Mouse (Mus musculus) kidney, embryonic 15.5 days (tissue): Measurements from ENCODE around the gene Gja10. TPM values are rescaled to one million over a fixed set of nuclear protein-coding genes. Genes with fewer than 3 reads are reported as not detected.

Source experiments
- ATAC-seq: fragments of 200-750 bp; cut with Nextera tagmentation; replicated peaks from 2 replicates; pipeline ENCODE4 v1.8.0; 2017; ENCODE audit warnings: moderate TSS enrichment; ENCODE audit not compliant: low FRiP score
- H3K27ac ChIP-seq: fragments of 300-500 bp; sonication (generic); 2 replicates; pipeline ENCODE4 v1.5.1; 2015; ENCODE audit warnings: mild to moderate bottlenecking, inconsistent platforms
- H3K27me3 ChIP-seq: fragments of 300-500 bp; sonication (generic); 2 replicates; pipeline ENCODE4 v1.6.1; 2015; ENCODE audit warnings: inconsistent platforms
- H3K36me3 ChIP-seq: fragments of 300-500 bp; sonication (generic); 2 replicates; pipeline ENCODE4 v1.6.1; 2015; ENCODE audit warnings: inconsistent platforms
- H3K4me1 ChIP-seq: fragments of 300-500 bp; sonication (generic); 2 replicates; pipeline ENCODE4 v1.6.1; 2015; ENCODE audit warnings: inconsistent platforms
- H3K4me2 ChIP-seq: fragments of 300-500 bp; sonication (generic); 2 replicates; pipeline ENCODE4 v1.6.1; 2015; ENCODE audit warnings: moderate library complexity, mild to moderate bottlenecking, inconsistent platforms
- H3K4me3 ChIP-seq: fragments of 300-500 bp; sonication (generic); replicated peaks from 2 replicates; pipeline ENCODE4 v1.5.1; 2015; ENCODE audit warnings: mild to moderate bottlenecking, inconsistent platforms
- H3K9ac ChIP-seq: fragments of 300-500 bp; sonication (generic); 2 replicates; pipeline ENCODE4 v1.6.1; 2015; ENCODE audit warnings: mild to moderate bottlenecking, inconsistent platforms
- H3K9me3 ChIP-seq: fragments of 300-500 bp; sonication (generic); replicated peaks from 2 replicates; pipeline ENCODE4 v1.6.1; 2016; ENCODE audit warnings: inconsistent platforms
- WGBS: fragments of 180-500 bp; shearing (Covaris S2); methylation state at CpG from one replicate; pipeline ENCODE4 v1.1.7; 2015; ENCODE audit warnings: mixed read lengths; 5-methylcytosine and 5-hydroxymethylcytosine counted together
- polyA plus RNA-seq: library from polyadenylated mRNA; unstranded; fragments of >200 nt; fragmentation: Nextera tagmentation; extraction: Ambion mirVana; gene quantifications from 2 replicates; pipeline ENCODE4 v1.2.1, GENCODE M21; 2015

Gja10 gene
- 0.09 TPM in 1 of 2 replicates, not detected in the other for polyA plus RNA-seq

- 64% methylated on average over 3 of the region's 3 CpGs for WGBS
- no peak within 1 kb of the TSS for H3K27ac ChIP-seq
Observed at GRCm38 (mm10) chr4:32602660-32603059, at the start of gene Gja10. Gja10 (minus strand) TSS chr4:32602760.

GRCm38 (mm10) chr4:32651669-32652068 is 49.1 kb upstream of the Gja10 start:
- no peak overlapping the region for H3K4me2 ChIP-seq
- WGBS = 83% methylated on average over 5 of the region's 5 CpGs
- H3K9me3 ChIP-seq = no peaks in the 10 kb centered on the region
- H3K27ac ChIP-seq = no peak overlapping the region
- H3K9ac ChIP-seq = no peak overlapping the region
- H3K27me3 ChIP-seq = no peaks in the 10 kb centered on the region
- H3K4me1 ChIP-seq = 0 out of 2 replicates have a peak, but pooled peaks cover 4% of the 10 kb centered on the region
- no peak overlapping the region for H3K4me3 ChIP-seq
- no peak for ATAC-seq
- peaks cover 60% of the 10 kb centered on the region for H3K36me3 ChIP-seq

More at GRCm38 (mm10) chr4:32602660-32603059, at the start of gene Gja10:
- no peak within 1 kb of the TSS for H3K4me3 ChIP-seq
- no peaks in the 10 kb centered on the region for H3K36me3 ChIP-seq
- H3K27me3 ChIP-seq = peaks cover 5% of the 10 kb centered on the region; the same call in 1 of the 2 replicates
- no peak within 1 kb of the TSS for H3K4me2 ChIP-seq
- no peak within 1 kb of the TSS for H3K9ac ChIP-seq
- no peaks in the 10 kb centered on the region for H3K4me1 ChIP-seq
- H3K9me3 ChIP-seq = no peaks in the 10 kb centered on the region
- no peak for ATAC-seq

GRCm38 (mm10) chr4:32621637-32622036 is 19.1 kb upstream of the Gja10 start:
- peaks cover 12% of the 10 kb centered on the region for H3K4me1 ChIP-seq
- no peaks in the 10 kb centered on the region for H3K9me3 ChIP-seq
- H3K4me3 ChIP-seq = no peak overlapping the region
- H3K4me2 ChIP-seq = no peak overlapping the region
- H3K27me3 ChIP-seq = no peaks in the 10 kb centered on the region
- no peak overlapping the region for H3K9ac ChIP-seq
- ATAC-seq = no peak
- H3K36me3 ChIP-seq = peaks cover 20% of the 10 kb centered on the region
- H3K27ac ChIP-seq = no peak overlapping the region

DNA sequence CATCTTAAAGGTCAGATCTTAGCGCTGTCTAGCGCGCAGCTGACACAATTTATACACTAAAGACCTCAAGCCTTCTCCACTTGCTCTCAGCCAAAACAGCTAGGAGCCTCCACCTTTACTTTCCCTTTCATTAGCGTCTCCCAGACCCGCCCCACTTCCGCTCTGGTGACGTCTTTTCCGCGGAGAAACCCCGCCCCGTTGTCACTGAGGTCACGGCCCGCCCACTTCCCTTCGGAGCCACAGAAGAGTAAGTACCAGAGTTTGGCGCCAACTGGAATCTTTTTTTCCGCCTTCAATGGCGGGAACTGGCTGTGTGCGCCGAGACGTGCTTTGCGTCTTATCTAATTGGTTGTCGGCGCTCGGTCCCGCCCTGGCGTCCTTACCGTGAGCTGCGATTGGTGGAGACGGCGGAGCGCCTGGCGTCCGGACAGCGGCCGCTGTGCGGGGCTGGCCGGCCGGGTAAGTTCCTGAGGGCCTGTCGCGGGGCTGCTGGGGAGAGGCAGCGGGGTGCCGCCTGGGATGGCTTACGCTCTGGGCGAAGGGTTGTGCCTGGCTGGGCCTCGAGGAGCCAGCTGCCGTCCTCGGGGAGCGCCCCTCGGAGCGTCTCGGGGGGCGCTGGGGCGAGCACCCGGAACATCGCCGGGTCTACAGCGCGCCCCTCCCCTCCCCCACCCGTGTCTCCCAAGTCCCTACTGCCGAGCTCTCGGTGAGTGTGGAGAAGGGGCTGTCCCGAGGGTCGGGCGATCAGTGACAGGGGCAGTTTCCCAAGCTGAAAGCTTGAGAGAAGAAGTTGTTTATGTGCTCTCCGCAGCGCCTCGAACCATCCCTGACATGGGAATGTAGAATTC is 12.7 kb upstream of the Gja10 start, which contains the start of gene Casp8ap2:
Gene Casp8ap2 (plus strand): TSS at position 418 of the 848 bp plus-strand sequence.
- Histone ChIP-seq H3K27ac (peak within 1 kb of the TSS; percentile 90), H3K9me3 (no peaks in the 10 kb centered on the region), H3K36me3 (0 out of 2 replicates have a peak, but pooled peaks cover 7% of the 10 kb centered on the region), H3K27me3 (no peaks in the 10 kb centered on the region), H3K4me1 (peaks cover 21% of the 10 kb centered on the region), H3K9ac (peak within 1 kb of the TSS; percentile 92), H3K4me3 (peak within 1 kb of the TSS; percentile 96), H3K4me2 (peak within 1 kb of the TSS; percentile 71)
- under 1% methylated on average over 67 of the region's 67 CpGs for WGBS
- peak; percentile 100 for ATAC-seq

DNA sequence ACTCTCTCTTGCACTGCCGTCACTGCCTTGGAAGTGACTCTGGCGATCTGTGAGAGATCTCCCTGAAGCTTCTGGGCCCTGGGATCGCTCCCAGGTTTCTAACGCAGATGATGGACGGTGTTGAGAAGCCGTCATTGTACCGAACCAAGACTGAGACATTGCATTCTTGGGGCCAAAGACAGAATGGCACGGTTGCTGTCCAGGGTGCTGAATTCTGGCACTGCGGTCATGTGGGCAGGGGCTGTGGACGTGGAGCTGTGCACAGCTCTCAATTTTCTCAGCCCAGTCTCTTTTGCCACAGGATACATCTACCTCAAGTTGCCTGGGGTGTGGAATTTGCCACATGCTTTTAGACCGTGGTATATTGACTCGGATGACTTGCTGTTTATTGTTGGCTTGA is 1.4 kb downstream of the Gja10 start:
- Histone ChIP-seq H3K27ac (no peak overlapping the region), H3K4me2 (no peak overlapping the region), H3K9me3 (no peaks in the 10 kb centered on the region), H3K27me3 (no peaks in the 10 kb centered on the region), H3K36me3 (no peaks in the 10 kb centered on the region), H3K4me3 (no peak overlapping the region), H3K4me1 (no peaks in the 10 kb centered on the region), H3K9ac (no peak overlapping the region)
- 25% methylated on average over 12 of the region's 12 CpGs for whole genome bisulfite sequencing
- ATAC-seq = no peak

DNA sequence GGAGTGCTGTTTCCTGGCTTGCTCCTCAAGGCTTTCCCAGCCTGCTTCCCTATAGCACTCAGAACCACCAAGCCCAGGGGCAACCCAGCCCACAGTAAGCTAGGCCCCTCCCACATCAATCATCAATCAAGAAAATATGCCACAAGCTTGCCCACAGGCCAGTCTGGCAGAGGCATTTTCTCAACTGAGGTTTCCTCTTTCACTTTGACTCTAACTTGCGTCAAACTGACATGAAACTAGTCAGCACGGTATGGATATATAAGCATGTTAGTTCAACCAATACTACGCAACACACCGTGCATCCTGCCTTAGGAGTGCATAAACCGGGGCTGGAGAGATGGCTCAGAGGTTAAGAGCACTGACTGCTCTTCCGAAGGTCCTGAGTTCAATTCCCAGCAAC is 14.3 kb downstream of the Gja10 start:
- H3K36me3 ChIP-seq = no peaks in the 10 kb centered on the region
- H3K27ac ChIP-seq = no peak overlapping the region
- H3K27me3 ChIP-seq = no peaks in the 10 kb centered on the region
- ATAC-seq = no peak
- H3K4me2 ChIP-seq = no peak overlapping the region
- no peak overlapping the region for H3K9ac ChIP-seq
- no peak overlapping the region for H3K4me3 ChIP-seq
- H3K4me1 ChIP-seq = no peaks in the 10 kb centered on the region
- WGBS = 84% methylated on average over 6 of the region's 6 CpGs
- no peaks in the 10 kb centered on the region for H3K9me3 ChIP-seq

DNA sequence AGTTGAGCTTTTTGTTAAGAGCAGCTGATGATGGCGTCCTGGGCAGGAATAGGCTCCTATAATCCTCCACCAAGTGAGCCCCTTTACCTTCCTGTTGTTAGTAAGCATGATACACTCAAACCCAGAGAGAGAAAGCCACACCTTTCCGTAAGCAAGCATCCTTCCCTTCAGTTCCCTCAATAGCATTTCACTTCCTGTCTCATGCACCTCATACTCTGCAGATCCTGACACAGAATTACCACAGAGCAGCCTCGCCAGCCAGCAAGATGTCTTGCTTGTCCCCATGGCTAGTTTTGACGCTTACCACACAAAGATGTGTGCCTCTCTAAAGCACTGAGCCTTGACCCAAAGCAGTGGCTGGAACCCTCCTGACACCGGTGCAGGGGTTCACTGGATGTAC is 15.0 kb downstream of the Gja10 start:
- ATAC-seq = no peak
- no peak overlapping the region for H3K27ac ChIP-seq
- H3K9ac ChIP-seq = no peak overlapping the region
- H3K27me3 ChIP-seq = no peaks in the 10 kb centered on the region
- H3K9me3 ChIP-seq = no peaks in the 10 kb centered on the region
- H3K4me2 ChIP-seq = no peak overlapping the region
- no peak overlapping the region for H3K4me3 ChIP-seq
- H3K36me3 ChIP-seq = no peaks in the 10 kb centered on the region
- 83% methylated on average over 5 of the region's 5 CpGs for WGBS
- no peaks in the 10 kb centered on the region for H3K4me1 ChIP-seq

DNA sequence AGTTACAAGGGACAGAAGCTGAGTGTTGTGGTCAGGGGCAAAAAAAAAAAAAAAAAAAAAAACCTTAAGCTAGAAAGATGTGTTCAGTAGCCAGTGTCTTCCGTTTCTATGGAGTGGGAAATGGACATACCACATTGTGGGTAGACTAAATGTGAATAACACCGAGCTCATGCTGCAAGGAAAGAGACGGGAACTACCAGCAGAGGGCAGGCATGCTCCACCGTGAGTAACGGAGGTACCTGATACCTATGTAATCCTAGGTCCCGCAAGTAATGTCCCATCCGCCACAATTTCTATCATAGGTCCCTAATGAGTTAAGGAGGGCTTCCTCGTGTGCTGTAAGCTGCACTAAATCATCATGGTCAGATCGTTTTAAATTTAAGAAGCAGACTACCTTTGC is 16.0 kb downstream of the Gja10 start:
- 11% methylated on average over 9 of the region's 9 CpGs for WGBS

DNA sequence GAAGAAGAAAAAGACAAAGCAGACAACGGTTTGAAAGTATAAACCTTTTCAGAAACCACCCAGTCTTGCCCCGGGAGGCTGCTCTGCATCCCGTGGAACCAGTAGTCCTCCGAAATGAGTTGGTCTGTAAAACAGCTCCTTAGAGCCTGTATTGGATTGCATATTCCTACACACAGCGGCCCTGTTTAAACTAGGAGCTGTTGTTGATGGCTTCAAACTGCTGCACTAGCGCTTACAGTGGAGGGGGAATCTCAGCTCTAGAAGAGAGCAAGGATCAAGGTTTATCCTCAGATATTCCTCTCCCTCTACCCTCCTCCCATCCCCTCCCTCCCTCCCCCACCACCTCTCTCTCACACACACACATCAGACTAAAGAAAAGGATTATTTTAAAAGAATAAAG is 18.4 kb downstream of the Gja10 start:
- no peak for ATAC-seq
- 73% methylated on average over 6 of the region's 6 CpGs for WGBS
- H3K36me3 ChIP-seq = peaks cover 6% of the 10 kb centered on the region; the same call in 1 of the 2 replicates

More for the DNA sequence above, 16.0 kb downstream of the Gja10 start:
- H3K4me1 ChIP-seq = no peaks in the 10 kb centered on the region
- no peaks in the 10 kb centered on the region for H3K9me3 ChIP-seq
- H3K4me3 ChIP-seq = no peak overlapping the region
- H3K27ac ChIP-seq = no peak overlapping the region
- no peaks in the 10 kb centered on the region for H3K36me3 ChIP-seq
- no peaks in the 10 kb centered on the region for H3K27me3 ChIP-seq
- no peak overlapping the region for H3K4me2 ChIP-seq
- ATAC-seq = no peak
- H3K9ac ChIP-seq = no peak overlapping the region

GRCm38 (mm10) chr4:32579850-32580249 is 22.7 kb downstream of the Gja10 start:
- Histone ChIP-seq H3K4me3 (no peak overlapping the region), H3K27ac (no peak overlapping the region), H3K4me1 (no peaks in the 10 kb centered on the region), H3K9me3 (no peaks in the 10 kb centered on the region), H3K27me3 (no peaks in the 10 kb centered on the region), H3K4me2 (no peak overlapping the region), H3K36me3 (peaks cover 6% of the 10 kb centered on the region; the same call in 1 of the 2 replicates), H3K9ac (no peak overlapping the region)
- ATAC-seq = no peak
- 75% methylated on average over 8 of the region's 8 CpGs for WGBS

More for the DNA sequence above, 18.4 kb downstream of the Gja10 start:
- Histone ChIP-seq H3K27me3 (no peaks in the 10 kb centered on the region), H3K27ac (no peak overlapping the region), H3K9ac (no peak overlapping the region), H3K4me2 (no peak overlapping the region), H3K9me3 (no peaks in the 10 kb centered on the region), H3K4me3 (no peak overlapping the region), H3K4me1 (no peaks in the 10 kb centered on the region)

GRCm38 (mm10) chr4:32575165-32575564 is 27.4 kb downstream of the Gja10 start:
- no peaks in the 10 kb centered on the region for H3K27me3 ChIP-seq
- no peak for ATAC-seq
- no peak overlapping the region for H3K4me3 ChIP-seq
- H3K4me2 ChIP-seq = no peak overlapping the region
- H3K9ac ChIP-seq = no peak overlapping the region
- peaks cover 5% of the 10 kb centered on the region; the same call in 1 of the 2 replicates for H3K4me1 ChIP-seq
- H3K36me3 ChIP-seq = no peaks in the 10 kb centered on the region; the same call in 1 of the 2 replicates
- no peak overlapping the region for H3K27ac ChIP-seq
- 58% methylated on average over 9 of the region's 9 CpGs for WGBS
- no peaks in the 10 kb centered on the region for H3K9me3 ChIP-seq

DNA sequence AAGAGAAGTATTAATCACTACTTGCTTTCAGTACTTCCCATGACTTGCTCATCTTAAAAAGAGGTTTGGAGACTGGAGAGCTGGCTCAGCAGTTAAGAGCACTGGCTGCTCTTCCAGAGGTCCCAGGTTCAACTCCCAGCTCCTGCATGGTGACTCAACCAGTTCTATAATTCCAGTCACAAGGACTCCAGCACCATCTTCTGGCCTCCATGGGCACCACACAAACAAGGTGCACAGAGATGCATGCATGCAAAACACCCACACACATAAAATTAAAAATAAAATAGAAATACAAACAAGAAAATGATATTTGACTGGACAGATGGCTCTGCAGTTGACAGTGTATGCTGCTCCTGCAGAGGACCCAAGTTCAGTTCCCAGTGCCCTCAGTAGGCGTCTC is 28.0 kb downstream of the Gja10 start:
- H3K9me3 ChIP-seq = no peaks in the 10 kb centered on the region
- H3K36me3 ChIP-seq = no peaks in the 10 kb centered on the region; the same call in 1 of the 2 replicates
- 91% methylated on average over 1 of the region's 1 CpGs for WGBS
- no peak overlapping the region for H3K27ac ChIP-seq
- no peaks in the 10 kb centered on the region for H3K27me3 ChIP-seq
- no peak overlapping the region for H3K9ac ChIP-seq
- peaks cover 10% of the 10 kb centered on the region; the same call in 1 of the 2 replicates for H3K4me1 ChIP-seq
- ATAC-seq = no peak
- H3K4me2 ChIP-seq = no peak overlapping the region
- H3K4me3 ChIP-seq = no peak overlapping the region
